Mouse (Mus musculus): Measurements from ENCODE around the gene Syn2. TPM values are rescaled to one million over a fixed set of nuclear protein-coding genes. Genes with fewer than 3 reads are reported as not detected.

Syn2 gene
- polyA plus RNA-seq, 1 experiment from 2014 or later = 55.9 TPM

- peak within 1 kb of the TSS; percentile 44 for H3K9ac ChIP-seq (ENCODE audit: low read depth, low read length)
These were observed 117.6 kb downstream of the Syn2 start, which contains the start of gene Timp4 for GRCm38 (mm10) chr6:115252099-115252873. TSS of gene Timp4 (minus strand) at chr6:115252205.

GRCm38 (mm10) chr6:115255171-115255570 lies 120.5 kb downstream of the Syn2 start:
- H3K4me3 ChIP-seq (ENCODE audit: low read length) = no peak overlapping the region
- H3K4me2 ChIP-seq (ENCODE audit: low read length) = no peak overlapping the region
- 84% methylated on average over 3 of the region's 3 CpGs for WGBS
- no peak overlapping the region for H3K27ac ChIP-seq (ENCODE audit: low read depth, low read length)
- no peak for ATAC-seq
- H3K27me3 ChIP-seq (replicated peaks; ENCODE audit: control insufficient read depth, insufficient read depth, low read length) = no peaks in the 10 kb centered on the region
- peaks cover 3% of the 10 kb centered on the region for H3K4me1 ChIP-seq (ENCODE audit: control insufficient read depth, insufficient read depth, low read depth, low read length)
- H3K9ac ChIP-seq (ENCODE audit: low read depth, low read length) = no peak overlapping the region
- no peaks in the 10 kb centered on the region for H3K9me3 ChIP-seq (ENCODE audit: control insufficient read depth, low read length)
- no peaks in the 10 kb centered on the region for H3K36me3 ChIP-seq (ENCODE audit: control insufficient read depth, insufficient read depth, low read length)

More at GRCm38 (mm10) chr6:115252099-115252873, 117.6 kb downstream of the Syn2 start, which contains the start of gene Timp4:
- H3K36me3 ChIP-seq (ENCODE audit: control insufficient read depth, insufficient read depth, low read length) = peaks cover 2% of the 10 kb centered on the region; the same call in 1 of the 2 replicates
- H3K4me1 ChIP-seq (ENCODE audit: control insufficient read depth, insufficient read depth, low read depth, low read length) = peaks cover 3% of the 10 kb centered on the region
- H3K27me3 ChIP-seq (replicated peaks; ENCODE audit: control insufficient read depth, insufficient read depth, low read length) = no peaks in the 10 kb centered on the region
- peak within 1 kb of the TSS; percentile 77 for H3K27ac ChIP-seq (ENCODE audit: low read depth, low read length)
- WGBS = 20% methylated on average over 7 of the region's 10 CpGs
- H3K9me3 ChIP-seq (ENCODE audit: control insufficient read depth, low read length) = no peaks in the 10 kb centered on the region
- peak within 1 kb of the TSS; percentile 47 for H3K4me2 ChIP-seq (ENCODE audit: low read length)
- H3K4me3 ChIP-seq (ENCODE audit: low read length) = peak within 1 kb of the TSS; percentile 30
- peak; percentile 91 for ATAC-seq

- Histone ChIP-seq H3K9ac (ENCODE audit: low read depth, low read length) (no peak overlapping the region), H3K27ac (ENCODE audit: low read depth, low read length) (no peak overlapping the region), H3K4me1 (ENCODE audit: control insufficient read depth, insufficient read depth, low read depth, low read length) (no peaks in the 10 kb centered on the region), H3K9me3 (ENCODE audit: control insufficient read depth, low read length) (no peaks in the 10 kb centered on the region), H3K36me3 (ENCODE audit: control insufficient read depth, insufficient read depth, low read length) (peaks cover 15% of the 10 kb centered on the region; the same call in 1 of the 2 replicates), H3K27me3 (replicated peaks; ENCODE audit: control insufficient read depth, insufficient read depth, low read length) (no peaks in the 10 kb centered on the region), H3K4me3 (ENCODE audit: low read length) (no peak overlapping the region), H3K4me2 (ENCODE audit: low read length) (no peak overlapping the region)
- 86% methylated on average over 3 of the region's 3 CpGs for WGBS
- no peak for ATAC-seq
These were observed 125.8 kb downstream of the Syn2 start for GRCm38 (mm10) chr6:115260507-115260906.

- no peaks in the 10 kb centered on the region for H3K4me1 ChIP-seq (ENCODE audit: control insufficient read depth, insufficient read depth, low read depth, low read length)
- H3K27me3 ChIP-seq (replicated peaks; ENCODE audit: control insufficient read depth, insufficient read depth, low read length) = no peaks in the 10 kb centered on the region
- no peak overlapping the region for H3K9ac ChIP-seq (ENCODE audit: low read depth, low read length)
- ATAC-seq = no peak
- no peaks in the 10 kb centered on the region for H3K9me3 ChIP-seq (ENCODE audit: control insufficient read depth, low read length)
- H3K36me3 ChIP-seq (ENCODE audit: control insufficient read depth, insufficient read depth, low read length) = peaks cover 12% of the 10 kb centered on the region; the same call in 1 of the 2 replicates
- 83% methylated on average over 5 of the region's 5 CpGs for WGBS
- H3K4me3 ChIP-seq (ENCODE audit: low read length) = no peak overlapping the region
- no peak overlapping the region for H3K4me2 ChIP-seq (ENCODE audit: low read length)
- no peak overlapping the region for H3K27ac ChIP-seq (ENCODE audit: low read depth, low read length)
These were observed 132.1 kb downstream of the Syn2 start for GRCm38 (mm10) chr6:115266791-115267190.

- Histone ChIP-seq H3K4me2 (ENCODE audit: low read length) (no peak overlapping the region), H3K36me3 (ENCODE audit: control insufficient read depth, insufficient read depth, low read length) (0 out of 2 replicates have a peak, but pooled peaks cover 10% of the 10 kb centered on the region), H3K9me3 (ENCODE audit: control insufficient read depth, low read length) (no peaks in the 10 kb centered on the region), H3K9ac (ENCODE audit: low read depth, low read length) (no peak overlapping the region), H3K27ac (ENCODE audit: low read depth, low read length) (no peak overlapping the region), H3K27me3 (replicated peaks; ENCODE audit: control insufficient read depth, insufficient read depth, low read length) (no peaks in the 10 kb centered on the region), H3K4me3 (ENCODE audit: low read length) (no peak overlapping the region), H3K4me1 (ENCODE audit: control insufficient read depth, insufficient read depth, low read depth, low read length) (no peaks in the 10 kb centered on the region)
- peak; percentile 90 for ATAC-seq
- WGBS = 56% methylated on average over 2 of the region's 2 CpGs
These were observed 133.2 kb downstream of the Syn2 start for GRCm38 (mm10) chr6:115267916-115268315.

DNA sequence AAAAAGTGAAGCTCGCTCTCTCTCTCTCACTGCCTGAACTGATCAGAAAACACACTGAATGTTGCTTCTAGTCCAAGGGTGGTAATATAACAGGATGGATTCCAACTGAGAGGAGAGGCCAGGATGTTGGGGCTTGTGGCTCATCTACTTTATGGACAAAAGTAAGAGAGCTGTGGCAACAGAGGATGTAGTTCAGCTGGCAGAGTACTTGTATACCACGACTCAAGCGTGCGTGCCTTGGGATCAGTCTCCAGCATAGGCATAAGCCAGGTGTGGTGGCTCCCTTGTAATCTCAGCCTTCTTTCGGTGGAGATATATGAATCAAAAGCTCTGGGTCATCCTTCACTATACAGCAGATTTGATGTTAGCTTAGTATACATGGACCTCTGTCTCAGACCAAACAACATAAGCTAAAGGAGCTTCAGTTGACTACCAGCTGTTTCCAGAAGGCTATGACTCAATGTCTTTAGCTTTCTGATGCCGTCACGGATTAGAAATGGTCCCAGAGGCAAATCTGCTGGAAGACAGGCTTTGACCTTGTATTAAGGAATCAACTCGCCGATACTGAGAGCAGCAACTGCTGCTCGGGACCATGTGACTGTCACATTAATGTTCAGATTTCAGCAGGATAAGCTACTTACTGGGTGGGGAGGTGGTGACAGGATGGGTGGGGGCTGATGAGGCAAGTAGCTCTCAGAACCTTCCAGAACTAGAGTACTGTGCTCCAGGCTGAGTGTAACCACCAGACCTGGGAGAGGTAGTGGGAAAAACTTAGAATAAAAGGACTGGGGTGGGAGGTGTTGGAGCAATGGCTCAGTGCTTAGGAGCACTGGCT lies 134.1 kb downstream of the Syn2 start:
- H3K27me3 ChIP-seq (replicated peaks; ENCODE audit: control insufficient read depth, insufficient read depth, low read length) = no peaks in the 10 kb centered on the region
- H3K9me3 ChIP-seq (ENCODE audit: control insufficient read depth, low read length) = no peaks in the 10 kb centered on the region
- no peak overlapping the region for H3K27ac ChIP-seq (ENCODE audit: low read depth, low read length)
- no peak for ATAC-seq
- H3K4me3 ChIP-seq (ENCODE audit: low read length) = no peak overlapping the region
- H3K4me2 ChIP-seq (ENCODE audit: low read length) = no peak overlapping the region
- H3K9ac ChIP-seq (ENCODE audit: low read depth, low read length) = no peak overlapping the region
- no peaks in the 10 kb centered on the region for H3K4me1 ChIP-seq (ENCODE audit: control insufficient read depth, insufficient read depth, low read depth, low read length)
- WGBS = 89% methylated on average over 10 of the region's 10 CpGs
- 0 out of 2 replicates have a peak, but pooled peaks cover 9% of the 10 kb centered on the region for H3K36me3 ChIP-seq (ENCODE audit: control insufficient read depth, insufficient read depth, low read length)

- Histone ChIP-seq H3K4me3 (ENCODE audit: low read length) (no peak overlapping the region), H3K27me3 (replicated peaks; ENCODE audit: control insufficient read depth, insufficient read depth, low read length) (no peaks in the 10 kb centered on the region), H3K4me1 (ENCODE audit: control insufficient read depth, insufficient read depth, low read depth, low read length) (no peaks in the 10 kb centered on the region), H3K36me3 (ENCODE audit: control insufficient read depth, insufficient read depth, low read length) (0 out of 2 replicates have a peak, but pooled peaks cover 5% of the 10 kb centered on the region), H3K27ac (ENCODE audit: low read depth, low read length) (no peak overlapping the region), H3K4me2 (ENCODE audit: low read length) (no peak overlapping the region), H3K9ac (ENCODE audit: low read depth, low read length) (no peak overlapping the region), H3K9me3 (ENCODE audit: control insufficient read depth, low read length) (no peaks in the 10 kb centered on the region)
- WGBS = 75% methylated on average over 5 of the region's 5 CpGs
- ATAC-seq = no peak
These were observed 134.9 kb downstream of the Syn2 start for GRCm38 (mm10) chr6:115269561-115269960.

DNA sequence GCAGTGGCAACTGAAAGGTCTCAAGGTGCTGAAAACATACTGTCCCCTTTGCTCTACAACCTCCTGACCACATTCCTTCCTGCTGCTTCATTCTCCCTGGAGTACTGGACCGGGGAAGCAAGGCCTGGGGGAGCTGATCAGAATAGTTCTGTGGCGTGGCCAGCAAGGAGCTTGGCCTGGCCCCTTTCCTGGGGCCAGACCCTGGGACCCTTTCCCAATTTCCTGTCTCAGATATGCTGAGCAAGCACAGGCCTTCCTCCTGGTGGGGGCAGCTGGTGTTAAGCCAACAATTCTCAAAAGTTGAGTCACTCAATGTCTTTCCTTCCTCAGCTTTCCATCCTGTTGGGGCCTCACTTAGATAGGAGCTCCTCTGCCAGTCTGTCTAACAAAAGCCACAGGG lies 135.4 kb downstream of the Syn2 start:
- Histone ChIP-seq H3K4me1 (ENCODE audit: control insufficient read depth, insufficient read depth, low read depth, low read length) (no peaks in the 10 kb centered on the region), H3K9ac (ENCODE audit: low read depth, low read length) (no peak overlapping the region), H3K4me3 (ENCODE audit: low read length) (no peak overlapping the region), H3K9me3 (ENCODE audit: control insufficient read depth, low read length) (no peaks in the 10 kb centered on the region), H3K27me3 (replicated peaks; ENCODE audit: control insufficient read depth, insufficient read depth, low read length) (no peaks in the 10 kb centered on the region), H3K36me3 (ENCODE audit: control insufficient read depth, insufficient read depth, low read length) (0 out of 2 replicates have a peak, but pooled peaks cover 2% of the 10 kb centered on the region), H3K4me2 (ENCODE audit: low read length) (no peak overlapping the region), H3K27ac (ENCODE audit: low read depth, low read length) (no peak overlapping the region)
- 63% methylated on average over 2 of the region's 2 CpGs for whole genome bisulfite sequencing
- ATAC-seq = no peak

DNA sequence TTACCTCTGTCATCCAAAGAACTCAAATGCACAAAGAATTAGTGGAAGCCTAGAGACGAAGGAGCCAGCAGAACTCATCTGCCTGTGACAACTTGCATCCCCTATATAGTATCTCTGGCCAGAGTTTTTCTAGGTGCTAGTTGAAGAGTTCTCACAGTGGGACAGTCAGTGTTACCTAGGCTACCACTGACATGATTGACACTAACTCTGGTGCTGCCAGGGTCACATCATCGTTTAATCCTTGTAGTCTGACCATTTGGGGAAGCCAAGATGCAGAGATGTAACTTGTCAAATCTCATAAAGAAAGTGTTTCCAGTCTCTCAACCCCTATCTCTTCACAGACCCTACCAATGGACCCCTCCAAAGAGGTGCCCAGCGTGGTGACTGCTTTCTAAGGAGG lies 136.6 kb downstream of the Syn2 start:
- no peak overlapping the region for H3K27ac ChIP-seq (ENCODE audit: low read depth, low read length)
- no peak overlapping the region for H3K4me3 ChIP-seq (ENCODE audit: low read length)
- no peaks in the 10 kb centered on the region for H3K27me3 ChIP-seq (replicated peaks; ENCODE audit: control insufficient read depth, insufficient read depth, low read length)
- H3K4me1 ChIP-seq (ENCODE audit: control insufficient read depth, insufficient read depth, low read depth, low read length) = no peaks in the 10 kb centered on the region
- no peak overlapping the region for H3K9ac ChIP-seq (ENCODE audit: low read depth, low read length)
- WGBS = 65% methylated on average over 3 of the region's 3 CpGs
- H3K36me3 ChIP-seq (ENCODE audit: control insufficient read depth, insufficient read depth, low read length) = no peaks in the 10 kb centered on the region
- H3K9me3 ChIP-seq (ENCODE audit: control insufficient read depth, low read length) = no peaks in the 10 kb centered on the region
- no peak for ATAC-seq
- no peak overlapping the region for H3K4me2 ChIP-seq (ENCODE audit: low read length)
